Comparison of ENCODE assay signal across 23 mouse cellular contexts in the genomic region with DNA sequence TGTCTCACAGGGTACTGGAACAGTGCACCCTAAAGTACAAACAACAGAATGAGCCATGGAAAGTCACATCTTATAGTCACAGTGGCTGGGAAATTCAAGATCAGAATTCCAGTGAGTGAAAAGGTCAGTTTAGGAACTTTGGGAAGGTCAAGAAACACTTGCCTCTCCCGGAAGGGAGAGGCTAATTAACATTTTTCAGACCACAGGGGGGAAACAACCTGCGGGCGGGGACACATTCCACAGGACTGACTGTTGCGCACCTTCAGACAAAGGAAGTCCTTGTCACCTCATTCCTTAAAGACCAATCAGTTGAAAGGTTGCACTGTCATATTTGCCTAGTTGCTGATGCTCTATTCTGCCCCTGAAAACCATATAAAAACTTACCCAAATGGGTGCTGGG.
"Had no signal": no experiment of that assay in that cellular context is flagged by ENCODE, and none has a peak within 500 bp of the region (broad histone marks: within the 10 kb centered on the region; RNA-seq: fewer than 3 reads in every experiment).

No protein-coding gene starts in this region.

- H3K4me2 ChIP-seq: kidney, embryonic 15.5 days; limb, embryonic 12.5 days; limb, embryonic 15.5 days; liver, embryonic 11.5 days; lung, embryonic 15.5 days; midbrain, embryonic 11.5 days; neural tube, embryonic 12.5 days; stomach, embryonic 15.5 days had no signal

- ATAC-seq: liver, postnatal 0 days had no signal

- H3K9ac ChIP-seq: kidney, embryonic 15.5 days; limb, embryonic 12.5 days; limb, embryonic 15.5 days; liver, embryonic 14.5 days; liver, postnatal 0 days; lung, embryonic 15.5 days; neural tube, embryonic 12.5 days; stomach, embryonic 15.5 days had no signal

- DNase-seq: kidney, adult 8-10 months; kidney, postnatal 10 days; kidney, postnatal 36 days; layer of hippocampus, postnatal 36 days; left cerebral cortex, postnatal 4 days; liver, postnatal 0 days; lung, postnatal 14 days; lung, postnatal 4 days; midbrain, embryonic 14.5 days; retina, postnatal 1 day; right cerebral cortex, postnatal 25 days; spleen, adult 18-20 months; thymus, postnatal 36 days had no signal

- H3K4me3 ChIP-seq: kidney, embryonic 15.5 days; left cerebral cortex, adult 2 months; limb, embryonic 12.5 days; limb, embryonic 15.5 days; lung, embryonic 15.5 days; neural tube, embryonic 12.5 days; stomach, embryonic 15.5 days had no signal

- H3K27me3 ChIP-seq: kidney, embryonic 15.5 days; limb, embryonic 12.5 days; limb, embryonic 15.5 days; lung, embryonic 15.5 days; neural tube, embryonic 12.5 days; stomach, embryonic 15.5 days had no signal

- H3K9me3 ChIP-seq: kidney, embryonic 15.5 days; limb, embryonic 12.5 days; limb, embryonic 15.5 days; lung, embryonic 15.5 days; neural tube, embryonic 12.5 days; stomach, embryonic 15.5 days had no signal

- H3K4me1 ChIP-seq: kidney, embryonic 15.5 days; limb, embryonic 15.5 days; stomach, embryonic 15.5 days had no signal

- H3K36me3 ChIP-seq: kidney, embryonic 15.5 days; limb, embryonic 12.5 days; limb, embryonic 15.5 days; lung, embryonic 15.5 days; neural tube, embryonic 12.5 days; stomach, embryonic 15.5 days had no signal

- H3K27ac ChIP-seq: kidney, embryonic 15.5 days; left cerebral cortex, adult 2 months; limb, embryonic 12.5 days; limb, embryonic 15.5 days; liver, embryonic 14.5 days; lung, embryonic 15.5 days; neural tube, embryonic 12.5 days; stomach, embryonic 15.5 days had no signal
